Mouse (Mus musculus): ENCODE measurements around the gene Bscl2.

DNA sequence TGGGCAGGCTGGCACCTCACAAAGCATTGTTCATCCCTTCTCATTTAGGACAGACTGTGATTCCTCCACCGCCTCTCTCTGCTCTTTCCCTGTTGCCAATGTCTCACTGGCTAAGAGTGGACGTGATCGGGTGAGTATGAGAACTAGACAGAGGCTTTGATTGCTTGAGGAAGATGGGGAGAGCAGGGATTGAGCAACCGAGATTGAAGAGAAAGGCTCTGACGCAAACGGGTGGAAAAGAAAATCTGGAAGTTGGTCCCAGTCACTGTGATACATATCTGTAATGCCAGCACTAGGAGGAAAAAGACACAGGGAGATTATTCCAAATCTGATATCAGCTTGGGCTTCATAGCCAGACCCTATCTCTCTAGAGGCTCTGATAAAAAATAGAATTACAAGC is 5.7 kb downstream of the Bscl2 start:
- TF ChIP-seq ZC3H11A (IDR thresholded peaks at IDR 0.05; ENCODE audit: borderline replicate concordance, low read depth, low read length) = no peak
- no peak for TF ChIP-seq CHD2 (IDR thresholded peaks at IDR 0.05; ENCODE audit: low read depth, low read length)
- no peak for TF ChIP-seq HCFC1 (IDR thresholded peaks at IDR 0.05; ENCODE audit: borderline replicate concordance, insufficient read depth, low read length)
- TF ChIP-seq ZNF384 (IDR thresholded peaks at IDR 0.05; ENCODE audit: low read depth, low read length) = no peak
